Mouse (Mus musculus) megakaryocyte, embryonic 14.5 days (primary cell): ENCODE data around the gene Strada.

Experiments used
- FLI1 ChIP-seq: IDR thresholded peaks from 2 replicates; pipeline ENCODE4 v1.6.1; 2012; ENCODE audit warnings: low read length, inconsistent platforms, mixed read lengths
- GATA1 ChIP-seq: IDR thresholded peaks from 3 replicates; pipeline ENCODE4 v1.6.1; 2012; ENCODE audit warnings: mixed read lengths, low read length, inconsistent platforms, borderline replicate concordance

DNA sequence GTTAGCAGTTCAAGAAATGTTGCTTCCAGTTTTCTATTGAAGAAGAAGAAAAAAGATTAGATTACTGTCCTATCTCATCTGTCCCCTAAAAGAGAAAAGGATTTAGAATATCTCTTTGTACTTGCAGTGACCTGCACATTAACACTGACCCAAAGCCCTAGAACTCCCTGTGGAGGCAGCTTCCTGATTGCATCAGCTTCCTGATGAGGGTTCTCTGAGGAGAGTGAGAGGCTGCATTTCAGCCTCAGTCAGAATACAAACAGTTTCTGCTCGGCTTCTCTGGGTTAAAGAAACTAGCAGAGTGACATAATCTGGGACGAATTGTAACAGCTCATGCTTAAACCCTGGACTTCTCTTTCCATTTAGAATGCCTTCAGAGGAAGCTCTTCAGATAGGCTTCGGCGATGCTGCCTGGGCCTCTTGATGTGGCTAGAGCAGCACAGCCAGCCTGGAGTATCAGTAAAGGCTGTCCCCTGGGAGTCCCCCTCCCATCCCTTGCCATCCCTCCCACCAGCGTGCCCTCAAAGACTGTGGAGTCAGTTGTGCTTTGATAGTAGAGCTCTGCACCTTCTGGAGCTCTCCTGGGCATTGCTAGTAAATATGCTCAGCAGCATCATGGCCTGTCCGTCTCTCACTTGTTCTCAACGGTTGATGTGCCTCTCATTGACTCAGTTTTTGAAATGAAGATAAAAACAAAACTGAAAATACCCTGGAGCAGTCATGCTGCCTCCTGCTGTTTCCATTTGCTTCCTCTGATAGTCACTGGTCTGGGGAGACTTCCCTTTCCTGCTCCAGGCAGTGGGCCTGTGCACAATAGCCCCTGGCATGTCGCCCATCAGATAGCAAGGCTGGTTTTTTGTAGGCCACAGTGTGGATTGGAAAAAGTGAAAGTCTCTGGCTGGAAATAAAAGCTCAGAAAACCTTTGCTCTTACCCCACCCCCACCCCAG lies 67.1 kb downstream of the Strada start:
- no peak for TF ChIP-seq FLI1
- TF ChIP-seq GATA1 = peak; percentile 99
